Mouse (Mus musculus) embryo, embryonic 10.5 days (tissue): ENCODE measurements at regions not wholly inside any gene's neighbourhood (a gene's known extent, or its start where the extent isn't known, plus 50 kb on each side); places are given as distances from the start of the nearest gene placed in this dataset.

ENCODE experiments used
- DNase-seq: peaks from one replicate; pipeline ENCODE4 v3.0.0-alpha.2; 2015; ENCODE audit warnings: low spot score

GRCm38 (mm10) chr16:77459651-77460050 lies 142.2 kb downstream of the Gm11146 start:
- no peak for DNase-seq

- DNase-seq: no peak
These were observed 157.2 kb downstream of the Gm11146 start for GRCm38 (mm10) chr16:77444647-77445046.

GRCm38 (mm10) chr16:77444006-77444405 lies 157.9 kb downstream of the Gm11146 start:
- DNase-seq: peak; percentile 89

DNA sequence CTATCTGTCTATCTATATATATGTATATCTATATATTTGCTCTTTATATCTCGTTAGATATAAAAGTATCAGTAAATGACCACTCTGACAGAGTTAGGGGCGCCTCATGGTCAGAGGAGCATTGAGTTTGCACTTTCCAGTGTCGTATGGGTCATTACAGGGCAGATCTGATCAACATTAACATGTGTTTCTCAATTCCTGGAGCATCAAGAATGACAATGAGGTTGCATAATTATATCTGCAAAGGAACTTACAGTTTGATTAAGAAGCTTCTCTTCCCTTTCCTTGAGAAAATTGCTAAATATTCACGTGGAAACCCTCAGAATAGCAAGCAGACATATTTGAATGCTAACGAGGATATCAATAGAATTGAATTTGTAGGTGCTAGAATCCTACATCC lies 158.6 kb downstream of the Gm11146 start:
- DNase-seq: no peak

- no peak for DNase-seq
These were observed 159.0 kb downstream of the Gm11146 start for GRCm38 (mm10) chr16:77442866-77443265.

DNA sequence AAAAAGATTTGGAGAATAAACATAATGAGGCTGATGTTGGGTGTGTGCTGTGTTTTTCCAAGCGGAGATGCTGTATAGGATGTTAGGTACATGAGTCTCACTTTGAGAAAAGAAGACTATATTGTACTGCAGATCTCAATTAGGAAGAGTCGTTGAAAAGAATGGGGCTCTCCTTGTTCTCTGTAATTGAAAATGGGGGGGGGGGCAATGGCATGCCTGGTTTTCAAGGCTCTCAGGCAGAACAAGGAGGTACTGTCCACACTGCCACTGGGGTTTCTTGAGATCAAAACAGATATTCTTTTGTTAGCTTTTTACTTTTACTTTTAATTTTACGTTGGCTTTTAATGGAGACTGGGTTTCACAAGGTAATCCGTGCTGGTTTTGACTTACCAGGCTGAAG lies 170.5 kb downstream of the Gm11146 start:
- DNase-seq: no peak

GRCm38 (mm10) chr16:77422385-77423363 lies 179.2 kb downstream of the Gm11146 start:
- DNase-seq: no peak

DNA sequence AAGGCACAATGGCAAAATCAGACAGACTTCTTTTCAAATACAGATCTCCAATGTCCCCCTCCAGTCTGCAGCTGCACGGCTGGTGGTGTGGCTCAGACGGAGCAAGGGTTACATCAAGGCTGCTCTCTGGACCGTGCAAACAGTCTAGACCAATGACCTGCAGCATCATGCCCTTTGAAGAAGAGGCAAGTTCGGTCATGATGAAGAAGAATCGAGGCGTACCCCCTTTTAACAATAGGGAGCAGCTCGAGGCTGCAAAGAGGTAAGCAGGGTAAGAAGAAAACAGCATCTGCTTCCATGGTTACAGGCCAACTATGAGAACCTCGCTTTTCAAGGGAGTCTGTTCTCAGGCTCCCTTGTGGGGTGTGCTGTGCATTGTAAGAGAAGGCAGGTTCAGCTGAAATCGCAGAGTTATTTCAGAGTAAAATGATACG lies 180.3 kb downstream of the Gm11146 start:
- DNase-seq: peak; percentile 91

- no peak for DNase-seq
These were observed 180.9 kb downstream of the Gm11146 start for GRCm38 (mm10) chr16:77421001-77421400.

- no peak for DNase-seq
These were observed 181.6 kb downstream of the Gm11146 start for GRCm38 (mm10) chr16:77420136-77420860.

- DNase-seq: no peak
These were observed 182.7 kb downstream of the Gm11146 start for GRCm38 (mm10) chr16:77419116-77419735.

GRCm38 (mm10) chr16:77418486-77418885 lies 183.4 kb downstream of the Gm11146 start:
- no peak for DNase-seq

- DNase-seq: peak; percentile 86
These were observed 184.1 kb downstream of the Gm11146 start for GRCm38 (mm10) chr16:77417791-77418190.

- DNase-seq: no peak
These were observed 187.3 kb downstream of the Gm11146 start for GRCm38 (mm10) chr16:77414562-77414961.

- no peak for DNase-seq
These were observed 192.7 kb downstream of the Gm11146 start for GRCm38 (mm10) chr16:77409168-77409567.

DNA sequence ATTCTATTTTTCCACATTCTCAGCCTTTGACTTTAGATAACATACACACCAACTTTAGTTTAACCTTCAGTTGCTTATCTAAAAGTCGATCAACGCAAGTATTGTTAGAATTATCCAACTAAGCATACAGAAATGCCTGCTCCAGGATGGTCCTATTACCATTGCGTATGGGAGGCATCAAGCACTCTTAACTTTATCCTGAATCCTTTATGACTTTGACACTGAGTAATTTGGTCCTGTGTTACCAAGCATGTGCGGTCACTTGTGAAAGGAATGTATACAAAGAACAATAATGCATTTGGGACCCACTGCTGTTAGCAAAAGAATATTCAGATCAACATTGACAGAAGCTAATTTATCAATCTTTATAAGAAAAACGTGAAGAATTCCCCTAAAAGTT lies 194.9 kb downstream of the Gm11146 start:
- DNase-seq: peak; percentile 57

DNA sequence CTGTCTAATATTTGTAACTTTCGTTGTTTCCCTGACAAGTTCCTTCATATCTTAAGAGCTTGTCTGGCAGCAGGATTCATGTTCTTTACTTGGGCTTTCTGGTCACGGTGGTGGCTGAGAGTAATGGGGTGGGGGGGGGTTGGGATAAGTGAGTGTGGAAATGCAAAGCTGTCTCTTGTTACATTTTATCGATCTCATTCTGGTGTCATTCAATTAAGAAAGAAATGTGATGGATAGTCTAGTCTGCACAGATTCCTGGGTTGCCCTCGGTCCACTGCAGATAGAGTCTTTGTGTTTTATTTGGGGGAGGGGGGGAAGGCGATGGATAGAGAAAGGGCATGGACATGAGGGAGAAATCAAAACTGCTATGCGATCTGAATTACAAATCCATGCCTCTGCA lies 196.0 kb downstream of the Gm11146 start:
- DNase-seq: peak; percentile 66

DNA sequence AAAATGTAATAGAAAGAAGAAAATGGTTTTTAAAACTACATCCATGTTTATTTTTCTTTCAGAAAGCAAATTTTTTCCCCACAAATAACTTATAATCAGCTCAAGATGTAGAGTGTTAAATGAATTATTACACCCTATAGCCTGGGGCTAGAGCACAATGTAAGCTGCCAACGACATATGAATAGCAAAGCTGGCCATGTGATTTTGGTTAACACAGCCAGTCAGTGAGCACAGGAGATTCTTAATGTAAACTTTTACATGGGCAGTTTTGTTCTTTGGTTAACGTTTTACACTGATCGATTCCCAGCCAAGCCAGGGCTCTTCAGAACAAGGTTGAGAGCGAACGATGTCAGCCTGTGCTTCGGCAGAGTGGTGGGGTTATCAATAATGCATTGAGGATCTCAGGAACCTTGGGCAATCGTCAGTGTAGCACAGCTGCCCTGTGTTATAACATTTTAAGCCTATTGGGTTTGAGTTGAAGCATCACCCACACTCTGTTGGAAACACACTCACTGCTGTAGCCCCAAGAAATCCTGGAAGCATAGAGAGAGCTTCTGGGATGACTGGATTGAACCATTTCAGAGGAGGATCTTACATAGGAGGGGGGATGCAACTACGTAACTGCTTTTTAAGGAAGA lies 196.6 kb downstream of the Gm11146 start:
- DNase-seq: no peak

- no peak for DNase-seq
These were observed 199.1 kb downstream of the Gm11146 start for GRCm38 (mm10) chr16:77402711-77403280.

DNA sequence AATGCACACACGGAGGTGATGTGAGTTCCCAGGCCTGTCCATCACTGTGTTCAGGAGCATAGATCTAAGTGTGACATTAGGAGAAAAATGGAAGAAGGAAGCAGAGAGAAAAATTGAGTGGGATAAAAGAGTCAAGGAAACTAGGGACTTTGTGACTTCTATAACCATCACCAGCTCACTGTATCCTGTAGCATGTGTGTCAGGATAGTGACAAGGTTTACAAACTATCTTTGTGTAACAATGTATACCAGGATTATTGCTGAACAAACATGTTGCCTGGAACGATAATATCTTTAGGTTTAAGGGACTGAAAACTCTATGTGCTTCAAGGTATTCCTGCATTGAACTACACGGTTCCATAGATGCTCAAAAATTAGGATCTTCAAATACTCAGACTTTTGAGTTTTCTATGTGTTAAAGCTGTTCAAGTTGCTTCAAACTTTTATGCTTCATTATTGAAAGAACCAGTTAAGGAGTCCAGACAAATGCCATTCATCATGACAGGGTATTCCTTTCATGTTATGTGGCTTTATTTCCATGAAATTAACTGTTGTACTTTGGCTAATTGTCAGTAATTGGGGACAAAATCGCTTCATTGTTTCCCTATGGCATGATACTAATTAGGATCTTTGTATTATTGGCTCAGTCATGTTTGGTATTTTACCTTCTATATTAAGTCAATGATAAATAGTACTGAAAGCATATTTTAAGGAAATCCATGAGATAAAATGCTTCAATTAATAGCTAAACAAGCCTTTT lies 200.5 kb downstream of the Gm11146 start:
- DNase-seq: no peak
